Mouse (Mus musculus): ENCODE measurements around the gene Dffa. TPM values are rescaled to one million over a fixed set of nuclear protein-coding genes. Genes with fewer than 3 reads are reported as not detected.

The Dffa gene
- 10 to 100 TPM; 33.0 TPM for total RNA-seq (2021)
- long read RNA-seq, experiment 1, transcript Dffa-201 (6 exons, 2,457 nt): major isoform, 10 of 13 reads
- long read RNA-seq, experiment 1, partial matches to known transcripts: 1 of 13 reads
- long read RNA-seq, experiment 1, other reads (novel, unspliced or antisense): 1 of 13 reads
- long read RNA-seq, experiment 2, partial matches to known transcripts: 2 of 14 reads
- long read RNA-seq, experiment 2, other reads (novel, unspliced or antisense): 6 of 14 reads

DNA sequence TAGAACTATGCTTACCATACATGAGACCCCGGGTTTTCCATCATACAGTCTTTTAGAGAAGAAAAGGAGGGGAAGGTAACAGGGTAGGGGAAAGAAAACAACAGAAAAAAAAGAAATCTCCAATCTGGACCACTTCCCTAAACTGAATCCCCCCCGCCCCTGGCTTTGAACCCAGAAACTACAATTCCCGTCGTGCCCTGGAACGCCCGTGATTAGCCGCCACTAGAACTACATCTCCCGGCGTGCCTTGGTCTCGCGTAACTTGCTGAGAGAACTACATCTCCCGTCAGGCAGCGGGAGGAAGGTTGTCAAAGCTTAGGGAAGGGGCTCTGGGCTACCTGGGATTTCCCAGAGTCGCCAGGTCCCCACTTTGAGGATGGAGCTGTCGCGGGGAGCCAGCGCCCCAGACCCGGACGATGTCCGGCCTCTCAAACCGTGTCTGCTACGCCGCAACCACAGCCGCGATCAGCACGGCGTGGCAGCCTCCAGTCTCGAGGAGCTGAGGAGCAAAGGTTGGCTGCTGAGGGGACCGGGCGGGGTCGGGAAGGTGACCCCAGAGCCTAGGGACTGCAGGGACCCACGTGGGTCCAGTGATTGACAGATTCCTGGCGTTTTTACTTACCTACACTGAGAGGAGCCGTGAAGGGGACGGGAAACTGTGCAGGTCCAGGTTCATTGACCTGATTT lies at the start of gene Dffa:
Gene Dffa, plus strand, starts transcription at position 272 of the 687 bp plus-strand sequence.
- DNase-seq (ENCODE audit: low spot score in 2 of 2): peak; percentile 56 to 88

DNA sequence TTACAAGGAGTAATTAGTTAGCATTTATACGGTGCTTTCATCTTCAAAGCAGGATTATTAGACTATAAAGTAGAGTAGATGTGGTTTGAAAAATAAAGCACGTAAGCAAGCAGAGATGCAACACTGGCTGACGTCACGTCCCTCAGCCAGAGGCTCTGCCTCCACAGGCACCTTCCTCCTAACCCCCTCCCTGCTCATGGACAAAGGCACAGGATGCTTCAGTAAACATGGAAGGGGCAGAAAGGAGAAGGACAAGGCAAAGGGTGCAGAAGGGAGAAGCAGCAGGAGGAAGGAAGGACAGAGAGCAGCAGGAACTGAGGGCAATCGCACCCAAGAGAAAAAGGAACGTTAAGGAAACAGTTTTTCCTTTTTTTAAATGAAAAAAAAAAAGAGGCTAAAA lies 48.1 kb upstream of the Dffa start:
- DNase-seq (ENCODE audit: low spot score in 2 of 2): no peak

- DNase-seq (ENCODE audit: low spot score in 2 of 2): no peak
Measured at GRCm38 (mm10) chr4:149056957-149057356, 47.0 kb upstream of the Dffa start.

- DNase-seq (ENCODE audit: low spot score in 2 of 2): no peak
Measured at GRCm38 (mm10) chr4:149057470-149057869, 46.5 kb upstream of the Dffa start.

- DNase-seq (ENCODE audit: low spot score in 2 of 2): no peak
Measured at GRCm38 (mm10) chr4:149058298-149058697, 45.6 kb upstream of the Dffa start.

DNA sequence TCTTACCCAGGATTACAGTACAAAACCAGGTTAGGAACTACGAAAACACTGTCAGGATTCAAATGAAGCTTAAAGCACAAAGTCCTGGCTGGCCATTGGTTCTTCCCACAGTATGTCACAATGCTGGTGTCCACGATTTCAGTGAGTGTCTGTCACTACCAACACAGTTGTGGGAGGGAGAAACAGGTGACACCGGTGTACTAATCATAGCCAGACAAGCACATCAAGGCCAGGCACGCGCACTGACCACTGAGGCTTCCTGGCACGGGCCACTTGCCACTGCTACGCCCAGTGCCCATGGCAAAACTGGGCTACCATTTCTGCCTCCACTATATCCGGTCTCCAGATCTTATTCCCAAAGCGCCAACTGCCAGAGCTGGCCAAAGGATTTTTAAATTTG lies 44.2 kb upstream of the Dffa start:
- no peak for DNase-seq (ENCODE audit: low spot score in 2 of 2)

- DNase-seq (ENCODE audit: low spot score in 2 of 2): no peak
Measured at GRCm38 (mm10) chr4:149060621-149061431, 43.1 kb upstream of the Dffa start.

GRCm38 (mm10) chr4:149061432-149061718 lies 42.6 kb upstream of the Dffa start:
- no peak for DNase-seq (ENCODE audit: low spot score in 2 of 2)

DNA sequence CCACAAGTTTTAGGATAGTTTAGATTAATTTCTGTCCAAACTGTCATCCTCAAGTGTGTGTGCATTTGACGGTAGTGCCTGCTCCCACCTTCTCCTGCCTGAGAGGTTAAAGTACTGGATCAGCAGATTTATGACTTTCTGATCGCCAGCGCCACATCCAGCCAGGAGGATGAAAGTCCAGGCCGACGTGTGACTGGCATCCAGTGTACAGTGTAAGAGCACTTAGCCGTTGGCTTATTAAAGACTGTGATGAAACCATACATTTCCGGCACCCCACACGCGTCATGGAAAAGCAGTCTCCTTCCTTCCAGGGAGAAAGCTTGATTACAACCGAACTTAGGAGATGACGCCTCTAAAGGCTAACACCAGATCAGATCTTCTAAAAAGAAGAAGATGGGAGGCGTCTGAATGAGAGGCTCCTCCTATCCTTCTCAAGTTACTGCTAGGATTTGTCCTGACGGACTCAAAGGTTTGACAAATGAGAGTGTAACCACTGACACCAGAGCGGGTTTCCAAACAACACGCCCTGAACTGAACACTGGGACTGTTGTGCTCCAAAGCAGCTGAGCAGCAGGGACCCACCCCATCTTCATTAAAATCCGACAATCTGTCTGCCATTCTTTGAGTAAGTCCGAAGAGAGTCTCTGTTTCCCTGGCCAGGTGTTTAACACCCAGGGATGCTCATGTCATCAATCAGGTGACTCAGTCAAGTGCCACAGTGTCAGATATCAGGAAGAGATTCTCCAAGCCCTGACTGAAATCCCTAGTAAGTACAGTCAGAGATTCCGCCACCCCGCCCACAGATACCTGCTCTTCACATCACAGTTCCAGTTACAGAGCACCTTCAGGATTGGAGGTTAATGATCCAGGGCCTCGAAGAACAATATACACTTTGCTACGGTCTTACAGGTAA lies 41.3 kb upstream of the Dffa start:
- no peak for DNase-seq (ENCODE audit: low spot score in 2 of 2)

DNA sequence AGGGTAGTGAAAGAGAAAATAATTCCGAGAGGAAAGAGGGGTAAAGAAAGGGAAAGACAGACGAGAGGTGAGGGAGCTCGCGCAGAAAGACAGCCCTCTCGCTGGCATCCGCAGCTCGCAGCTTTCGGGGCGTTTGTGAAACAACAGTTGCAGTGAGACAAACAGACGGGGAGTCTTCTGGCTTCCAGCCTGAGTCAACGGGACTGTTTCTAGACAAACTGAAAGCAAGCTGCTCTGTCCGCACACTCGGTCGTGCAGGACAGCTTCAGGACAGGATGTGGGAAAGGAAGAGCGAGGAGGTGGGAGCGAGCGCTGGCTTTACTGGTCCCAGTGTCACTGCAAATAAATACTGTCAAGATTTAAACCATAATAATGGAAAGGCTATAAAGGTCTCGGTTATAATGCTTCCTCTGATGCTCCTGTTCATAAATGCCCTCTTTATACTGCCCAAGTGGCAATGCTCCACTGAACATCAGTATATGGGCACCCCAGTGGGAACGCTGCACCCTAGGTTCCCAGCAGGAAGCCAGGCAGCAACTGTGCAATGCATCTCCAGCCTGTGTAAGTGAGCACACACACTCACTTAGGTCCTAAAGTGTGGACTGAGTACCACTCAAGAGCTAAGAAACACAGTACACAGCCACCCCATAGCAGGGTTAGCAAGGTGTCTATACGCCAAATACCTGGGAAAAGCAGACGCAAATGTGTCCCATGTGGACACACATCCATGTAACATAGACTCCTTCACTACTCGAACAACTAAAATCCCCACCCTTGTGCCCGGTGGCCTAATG lies 39.7 kb upstream of the Dffa start:
- DNase-seq (ENCODE audit: low spot score in 2 of 2): no peak

DNA sequence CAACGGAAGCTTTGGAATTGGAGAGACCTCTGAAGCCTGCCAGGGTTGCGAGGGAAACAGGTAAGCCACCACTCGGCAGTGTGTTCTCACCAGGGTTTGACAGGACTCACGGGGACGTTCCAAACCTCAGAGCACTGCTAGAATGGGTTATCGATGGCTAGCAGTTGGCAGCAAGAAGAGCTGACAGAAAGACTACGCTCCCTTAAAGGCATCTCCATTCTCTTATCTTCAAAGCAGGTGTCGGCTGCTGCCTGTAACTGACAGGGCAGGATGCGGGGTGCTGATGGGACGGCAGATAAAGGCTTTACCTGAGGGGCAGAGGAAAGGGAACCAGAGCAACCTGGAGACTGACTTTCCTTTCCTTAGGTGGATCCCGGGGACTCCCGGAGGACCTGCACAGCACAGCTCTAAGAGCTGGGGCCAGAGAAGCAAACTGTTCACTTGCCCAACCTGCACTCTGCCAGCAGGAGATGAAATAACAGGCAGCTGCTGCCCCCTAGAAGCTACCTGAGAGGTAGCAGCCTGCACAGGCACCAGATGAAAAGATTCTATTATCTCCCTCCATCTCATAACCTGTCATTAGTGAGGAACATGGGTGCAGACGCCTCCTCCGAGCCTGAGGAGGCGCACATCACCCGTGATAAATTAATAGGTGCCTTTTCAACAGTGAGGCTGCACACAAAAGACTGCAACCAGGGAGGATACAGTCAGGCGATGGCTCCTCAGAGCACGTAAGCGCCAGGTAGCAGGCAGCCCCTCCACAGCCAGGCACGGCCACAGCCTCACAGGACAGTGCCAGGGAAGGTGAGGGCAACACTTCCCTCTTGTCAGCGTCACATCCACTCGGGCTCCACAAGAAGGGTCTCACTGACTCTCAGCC lies 37.0 kb upstream of the Dffa start:
- DNase-seq (ENCODE audit: low spot score in 2 of 2): no peak

- no peak for DNase-seq (ENCODE audit: low spot score in 2 of 2)
Measured at GRCm38 (mm10) chr4:149075073-149075472, 28.9 kb upstream of the Dffa start.

DNA sequence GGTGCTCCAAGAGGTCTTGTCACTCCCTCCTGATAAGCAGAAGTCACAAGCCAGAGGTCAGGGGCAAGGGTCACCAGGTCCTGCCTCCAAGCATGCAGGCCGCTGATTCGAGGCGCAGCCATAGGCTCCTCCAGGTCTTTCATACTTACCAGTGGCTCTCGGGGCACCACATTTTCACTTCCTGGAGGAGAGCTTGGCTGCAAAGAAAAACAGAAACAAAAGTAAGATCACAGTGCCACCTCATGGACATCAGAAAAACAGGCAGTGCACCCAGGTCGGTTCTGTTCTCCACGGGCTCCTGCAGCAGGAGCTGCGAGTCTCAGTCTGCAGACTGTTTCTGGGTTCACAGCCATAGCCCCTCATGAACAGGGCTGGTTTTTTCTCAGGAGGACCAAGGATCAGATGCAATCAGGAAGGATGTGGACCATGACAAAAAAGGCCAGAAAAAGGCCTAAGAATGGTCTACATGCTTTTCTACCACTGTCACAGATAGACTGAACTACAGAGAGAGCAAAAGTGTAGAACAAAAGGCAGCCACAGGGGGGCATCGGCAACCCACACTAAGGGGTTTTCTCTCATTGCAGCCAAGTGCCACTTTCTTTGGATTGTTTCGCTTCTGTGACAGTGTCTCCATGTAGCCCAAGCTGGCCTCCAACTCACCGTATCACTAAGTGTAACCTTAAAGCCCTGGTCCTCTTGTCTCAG lies 27.9 kb upstream of the Dffa start:
- peak in 1 of 2 experiments; percentile 56 for DNase-seq (ENCODE audit: low spot score in 2 of 2)

DNA sequence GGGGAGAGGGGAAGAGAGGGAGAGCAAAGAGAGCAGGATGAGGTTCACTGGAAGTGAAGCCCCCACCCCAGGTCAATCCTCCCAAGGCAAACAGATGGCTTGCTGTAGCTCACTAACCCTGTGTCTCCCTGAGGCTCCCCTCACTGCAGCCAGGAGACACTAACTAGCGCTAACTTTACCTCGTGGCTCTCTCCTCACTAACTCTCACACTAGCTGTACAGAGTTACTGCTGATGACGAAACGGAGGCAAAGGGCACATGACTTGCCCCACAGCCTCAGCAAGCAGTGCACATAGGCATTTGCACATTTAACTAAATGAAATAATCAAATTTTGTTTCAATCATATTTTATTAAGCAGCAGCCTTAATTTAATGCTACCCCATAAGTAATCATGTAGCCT lies 25.7 kb upstream of the Dffa start:
- DNase-seq (ENCODE audit: low spot score in 2 of 2): no peak

GRCm38 (mm10) chr4:149079629-149080028 lies 24.3 kb upstream of the Dffa start:
- no peak for DNase-seq (ENCODE audit: low spot score in 2 of 2)

GRCm38 (mm10) chr4:149080111-149080510 lies 23.8 kb upstream of the Dffa start:
- DNase-seq (ENCODE audit: low spot score in 2 of 2): no peak

GRCm38 (mm10) chr4:149081528-149081927 lies 22.4 kb upstream of the Dffa start:
- peak in 1 of 2 experiments; percentile 37 for DNase-seq (ENCODE audit: low spot score in 2 of 2)

GRCm38 (mm10) chr4:149085381-149085780 lies 18.6 kb upstream of the Dffa start:
- no peak for DNase-seq (ENCODE audit: low spot score in 2 of 2)

- DNase-seq (ENCODE audit: low spot score in 2 of 2): no peak
Measured at GRCm38 (mm10) chr4:149091364-149091763, 12.6 kb upstream of the Dffa start.
